Mouse (Mus musculus): ENCODE data around the gene Ctrb1. TPM values are rescaled to one million over a fixed set of nuclear protein-coding genes. Genes with fewer than 3 reads are reported as not detected.

Gene Ctrb1
- polyA plus RNA-seq, 1 experiment = 11.8 TPM

GRCm38 (mm10) chr8:111713817-111714216 lies 23.0 kb upstream of the Ctrb1 start:
- H3K27ac ChIP-seq (ENCODE audit: control insufficient read depth, insufficient read depth, low read length) = no peak overlapping the region
- H3K27me3 ChIP-seq (ENCODE audit: control insufficient read depth, insufficient read depth, low read length) = no peaks in the 10 kb centered on the region
- no peak overlapping the region for H3K4me3 ChIP-seq (ENCODE audit: control insufficient read depth, insufficient read depth, low read length)
- no peak for DNase-seq
- no peaks in the 10 kb centered on the region; the same call in 1 of the 2 replicates for H3K4me1 ChIP-seq (replicated peaks; ENCODE audit: control insufficient read depth, insufficient read depth, low read length)
- H3K36me3 ChIP-seq (ENCODE audit: control insufficient read depth, insufficient read depth, low read length) = no peaks in the 10 kb centered on the region
- WGBS = 91% methylated on average over 25 of the region's 25 CpGs
- no peak for TF ChIP-seq POLR2A (IDR thresholded peaks at IDR 0.05; ENCODE audit: control insufficient read depth, extremely low read depth, insufficient read depth, low read length, poor library complexity)
- TF ChIP-seq CTCF (IDR thresholded peaks at IDR 0.05; ENCODE audit: borderline replicate concordance, control insufficient read depth, extremely low read depth, insufficient read depth, low read length, poor library complexity) = no peak

GRCm38 (mm10) chr8:111713291-111713690 lies 22.5 kb upstream of the Ctrb1 start:
- WGBS = 89% methylated on average over 11 of the region's 11 CpGs
- H3K4me3 ChIP-seq (ENCODE audit: control insufficient read depth, insufficient read depth, low read length) = no peak overlapping the region
- TF ChIP-seq POLR2A (IDR thresholded peaks at IDR 0.05; ENCODE audit: control insufficient read depth, extremely low read depth, insufficient read depth, low read length, poor library complexity) = no peak
- no peak for TF ChIP-seq CTCF (IDR thresholded peaks at IDR 0.05; ENCODE audit: borderline replicate concordance, control insufficient read depth, extremely low read depth, insufficient read depth, low read length, poor library complexity)
- no peak overlapping the region for H3K27ac ChIP-seq (ENCODE audit: control insufficient read depth, insufficient read depth, low read length)
- H3K27me3 ChIP-seq (ENCODE audit: control insufficient read depth, insufficient read depth, low read length) = no peaks in the 10 kb centered on the region
- no peaks in the 10 kb centered on the region; the same call in 1 of the 2 replicates for H3K4me1 ChIP-seq (replicated peaks; ENCODE audit: control insufficient read depth, insufficient read depth, low read length)
- no peaks in the 10 kb centered on the region for H3K36me3 ChIP-seq (ENCODE audit: control insufficient read depth, insufficient read depth, low read length)
- DNase-seq = no peak

- Histone ChIP-seq H3K4me1 (replicated peaks; ENCODE audit: control insufficient read depth, insufficient read depth, low read length) (no peaks in the 10 kb centered on the region; the same call in 1 of the 2 replicates), H3K4me3 (ENCODE audit: control insufficient read depth, insufficient read depth, low read length) (no peak overlapping the region), H3K36me3 (ENCODE audit: control insufficient read depth, insufficient read depth, low read length) (no peaks in the 10 kb centered on the region), H3K27ac (ENCODE audit: control insufficient read depth, insufficient read depth, low read length) (no peak overlapping the region), H3K27me3 (ENCODE audit: control insufficient read depth, insufficient read depth, low read length) (no peaks in the 10 kb centered on the region)
- WGBS = 66% methylated on average over 6 of the region's 6 CpGs
- TF ChIP-seq POLR2A (IDR thresholded peaks at IDR 0.05; ENCODE audit: control insufficient read depth, extremely low read depth, insufficient read depth, low read length, poor library complexity) (no peak), CTCF (IDR thresholded peaks at IDR 0.05; ENCODE audit: borderline replicate concordance, control insufficient read depth, extremely low read depth, insufficient read depth, low read length, poor library complexity) (peak; percentile 64; the same call in 1 of the 2 replicates)
- DNase-seq = peak; percentile 64
These were observed 21.8 kb upstream of the Ctrb1 start for GRCm38 (mm10) chr8:111712588-111712987.

GRCm38 (mm10) chr8:111712135-111712534 lies 21.3 kb upstream of the Ctrb1 start:
- Histone ChIP-seq H3K27me3 (ENCODE audit: control insufficient read depth, insufficient read depth, low read length) (no peaks in the 10 kb centered on the region), H3K36me3 (ENCODE audit: control insufficient read depth, insufficient read depth, low read length) (no peaks in the 10 kb centered on the region)
- WGBS = 72% methylated on average over 9 of the region's 9 CpGs

GRCm38 (mm10) chr8:111710777-111711485 lies 20.1 kb upstream of the Ctrb1 start:
- Histone ChIP-seq H3K27ac (ENCODE audit: control insufficient read depth, insufficient read depth, low read length) (no peak overlapping the region), H3K27me3 (ENCODE audit: control insufficient read depth, insufficient read depth, low read length) (no peaks in the 10 kb centered on the region), H3K4me3 (ENCODE audit: control insufficient read depth, insufficient read depth, low read length) (no peak overlapping the region), H3K36me3 (ENCODE audit: control insufficient read depth, insufficient read depth, low read length) (no peaks in the 10 kb centered on the region), H3K4me1 (replicated peaks; ENCODE audit: control insufficient read depth, insufficient read depth, low read length) (no peaks in the 10 kb centered on the region; the same call in 1 of the 2 replicates)
- no peak for DNase-seq
- WGBS = 91% methylated on average over 20 of the region's 20 CpGs
- TF ChIP-seq POLR2A (IDR thresholded peaks at IDR 0.05; ENCODE audit: control insufficient read depth, extremely low read depth, insufficient read depth, low read length, poor library complexity) = no peak
- no peak for TF ChIP-seq CTCF (IDR thresholded peaks at IDR 0.05; ENCODE audit: borderline replicate concordance, control insufficient read depth, extremely low read depth, insufficient read depth, low read length, poor library complexity)

More at GRCm38 (mm10) chr8:111712135-111712534, 21.3 kb upstream of the Ctrb1 start:
- H3K4me3 ChIP-seq (ENCODE audit: control insufficient read depth, insufficient read depth, low read length) = no peak overlapping the region
- H3K27ac ChIP-seq (ENCODE audit: control insufficient read depth, insufficient read depth, low read length) = no peak overlapping the region
- TF ChIP-seq POLR2A (IDR thresholded peaks at IDR 0.05; ENCODE audit: control insufficient read depth, extremely low read depth, insufficient read depth, low read length, poor library complexity) (no peak), CTCF (IDR thresholded peaks at IDR 0.05; ENCODE audit: borderline replicate concordance, control insufficient read depth, extremely low read depth, insufficient read depth, low read length, poor library complexity) (no peak)
- DNase-seq = no peak
- H3K4me1 ChIP-seq (replicated peaks; ENCODE audit: control insufficient read depth, insufficient read depth, low read length) = no peaks in the 10 kb centered on the region; the same call in 1 of the 2 replicates

- Histone ChIP-seq H3K36me3 (ENCODE audit: control insufficient read depth, insufficient read depth, low read length) (no peaks in the 10 kb centered on the region), H3K27ac (ENCODE audit: control insufficient read depth, insufficient read depth, low read length) (no peak overlapping the region), H3K27me3 (ENCODE audit: control insufficient read depth, insufficient read depth, low read length) (no peaks in the 10 kb centered on the region), H3K4me1 (replicated peaks; ENCODE audit: control insufficient read depth, insufficient read depth, low read length) (no peaks in the 10 kb centered on the region), H3K4me3 (ENCODE audit: control insufficient read depth, insufficient read depth, low read length) (no peak overlapping the region)
- TF ChIP-seq CTCF (IDR thresholded peaks at IDR 0.05; ENCODE audit: borderline replicate concordance, control insufficient read depth, extremely low read depth, insufficient read depth, low read length, poor library complexity) = no peak
- no peak for TF ChIP-seq POLR2A (IDR thresholded peaks at IDR 0.05; ENCODE audit: control insufficient read depth, extremely low read depth, insufficient read depth, low read length, poor library complexity)
- no peak for DNase-seq
- WGBS = 88% methylated on average over 1 of the region's 1 CpGs
These were observed 18.4 kb upstream of the Ctrb1 start for GRCm38 (mm10) chr8:111709223-111709622.
